Mouse (Mus musculus): ENCODE measurements around the gene Tex14. TPM values are rescaled to one million over a fixed set of nuclear protein-coding genes. Genes with fewer than 3 reads are reported as not detected.

Gene Tex14
- total RNA-seq, 2 experiments from 2014 or later, result 0.10 to 0.68 TPM

DNA sequence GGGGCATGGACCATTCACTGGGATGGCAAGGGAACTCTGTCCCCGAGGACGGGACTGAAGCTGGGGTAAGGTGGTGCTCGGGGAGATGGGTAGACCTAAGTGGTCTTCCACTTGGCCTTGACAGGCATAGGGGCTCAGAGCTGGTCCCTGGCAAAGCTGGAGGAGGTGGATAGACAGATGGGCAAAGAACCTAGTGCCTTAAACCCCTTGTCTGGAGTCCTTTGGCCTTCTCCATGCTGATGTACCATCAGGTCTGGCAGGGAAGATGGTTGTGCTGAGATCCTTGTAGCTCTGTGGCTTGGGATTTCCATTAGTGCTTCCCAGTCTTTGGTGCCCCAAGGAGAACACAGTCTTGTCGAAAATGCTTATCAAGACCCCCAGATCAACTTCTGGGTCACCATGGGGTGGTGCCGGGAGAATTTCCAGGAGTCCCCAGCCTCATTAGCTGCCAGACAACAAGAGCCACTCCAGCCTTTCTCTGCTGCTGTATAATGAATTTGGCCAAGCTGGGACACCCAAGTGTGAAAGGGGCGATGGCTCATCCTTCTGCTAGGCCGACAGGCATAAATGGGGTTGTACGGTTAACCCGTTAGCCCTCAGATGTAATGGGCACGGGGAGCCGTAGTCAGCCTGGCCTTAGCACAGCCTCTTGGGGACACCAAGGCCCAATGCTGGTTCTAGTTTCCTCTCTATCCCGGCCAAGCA, 176.4 kb downstream of the Tex14 start:
- intact Hi-C loops (cut with DNase I), result no loop called here
- no peak for DNase-seq (ENCODE audit: low spot score in 2 of 2)

DNA sequence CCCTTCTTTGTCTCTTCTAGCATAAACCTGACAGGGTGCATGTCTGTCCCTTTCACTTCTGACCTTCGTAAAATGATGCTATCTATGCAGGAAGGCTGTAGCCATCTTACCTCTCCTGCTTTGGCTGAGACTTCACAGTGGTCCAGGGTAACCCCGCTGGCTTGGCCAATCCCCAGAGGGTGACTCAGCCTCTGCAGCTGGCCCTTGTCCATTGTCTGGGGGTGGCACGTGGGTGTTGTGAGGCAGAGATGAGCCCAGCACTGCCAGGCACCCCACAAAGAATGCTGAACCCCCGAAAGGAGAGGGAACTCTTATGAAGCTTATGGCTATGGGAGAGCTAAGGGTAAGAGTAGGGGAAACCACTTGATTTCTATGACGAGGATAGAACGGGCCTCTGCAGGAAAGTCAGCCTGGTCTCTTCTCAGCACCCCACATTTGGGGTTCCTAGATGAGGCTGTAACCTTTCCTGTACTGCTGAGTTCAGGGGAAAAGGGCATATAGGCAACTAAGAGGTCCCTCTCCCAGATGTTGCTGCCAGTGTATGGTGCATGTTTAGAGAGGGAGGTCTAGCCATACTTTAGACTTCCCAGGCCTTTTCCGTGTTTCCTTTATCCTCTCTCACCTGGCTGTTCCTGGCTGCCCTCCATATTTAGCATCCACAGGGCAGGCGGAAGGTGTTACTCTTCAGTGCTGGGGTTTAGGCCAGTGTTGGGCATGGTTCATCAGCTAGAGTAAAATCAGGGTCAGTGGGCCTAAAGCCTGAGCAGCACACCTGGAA, 177.3 kb downstream of the Tex14 start:
- no peak for DNase-seq (ENCODE audit: low spot score in 2 of 2)
- intact Hi-C loops (cut with DNase I), result no loop called here

DNA sequence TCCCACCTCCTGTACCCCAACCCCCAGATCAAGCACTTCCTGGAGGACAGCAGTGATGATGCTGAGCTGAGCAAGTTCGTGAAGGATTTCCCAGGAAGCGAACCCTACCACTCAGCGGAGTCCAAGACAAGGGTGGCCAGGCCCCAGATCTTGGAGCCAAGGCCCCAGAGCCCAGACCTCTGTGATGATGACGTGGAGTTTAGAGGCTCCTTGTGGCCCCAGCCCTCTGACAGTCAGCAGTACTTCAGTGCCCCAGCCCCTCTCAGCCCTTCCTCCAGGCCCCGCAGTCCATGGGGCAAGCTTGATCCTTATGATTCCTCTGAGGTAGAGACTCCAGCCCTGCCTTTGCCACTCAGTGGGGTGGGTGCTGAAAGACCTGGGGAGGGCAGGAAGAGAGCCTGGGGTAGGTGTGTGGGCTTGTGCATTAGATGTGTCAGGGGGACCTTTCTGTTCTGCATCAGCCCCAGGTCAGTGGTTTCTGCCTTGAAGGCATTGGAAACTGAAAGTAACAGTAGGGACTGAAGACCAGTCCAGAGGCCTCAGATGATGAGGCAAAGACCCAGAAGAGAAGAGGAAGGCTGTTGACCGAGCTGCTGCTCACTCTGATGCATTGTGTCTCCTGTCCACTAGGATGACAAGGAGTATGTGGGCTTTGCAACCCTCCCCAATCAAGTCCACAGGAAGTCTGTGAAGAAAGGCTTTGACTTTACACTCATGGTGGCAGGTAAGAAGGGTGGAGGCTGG, 178.6 kb downstream of the Tex14 start:
- intact Hi-C loops (cut with DNase I), result no loop called here
- DNase-seq (ENCODE audit: low spot score in 2 of 2), result no peak

DNA sequence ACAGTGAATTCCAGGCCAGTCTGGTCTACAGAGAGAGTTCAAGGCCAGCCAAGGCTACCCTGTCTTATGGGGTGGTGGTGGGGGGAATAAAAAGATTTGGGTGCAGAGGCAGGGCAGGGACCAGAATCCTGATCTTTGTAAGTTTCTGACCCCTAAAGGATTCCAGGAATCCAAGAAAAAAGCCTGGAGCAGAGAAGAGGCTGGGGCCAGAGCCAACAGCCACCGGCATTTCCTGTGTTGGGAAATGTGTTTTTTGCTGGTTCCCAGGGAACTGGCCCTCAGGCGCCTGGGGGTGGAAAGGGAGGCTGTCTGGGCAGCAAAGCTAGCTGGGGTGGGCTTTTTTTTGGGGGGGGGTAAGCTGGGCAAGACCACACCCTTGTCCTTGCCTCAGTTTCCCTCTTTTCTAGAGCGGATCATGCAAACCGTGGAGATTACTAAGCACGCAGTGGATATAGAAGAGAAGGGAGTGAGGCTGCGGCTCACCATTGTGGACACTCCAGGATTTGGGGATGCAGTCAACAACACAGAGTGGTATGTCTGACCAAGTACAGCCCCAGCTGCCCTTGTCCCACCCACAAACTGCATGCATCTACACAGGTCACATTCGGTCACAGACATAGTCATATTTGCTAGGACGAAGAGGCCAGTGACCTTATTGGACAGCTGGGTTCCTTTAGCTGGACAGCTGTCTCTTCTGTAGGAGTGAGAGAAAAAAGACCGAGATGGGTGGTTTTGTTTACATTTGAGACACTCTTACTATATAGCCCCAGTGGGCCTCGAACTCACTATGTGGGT, 180.0 kb downstream of the Tex14 start:
- DNase-seq (ENCODE audit: low spot score in 2 of 2), result no peak
- intact Hi-C loops (cut with DNase I), result no loop called here

DNA sequence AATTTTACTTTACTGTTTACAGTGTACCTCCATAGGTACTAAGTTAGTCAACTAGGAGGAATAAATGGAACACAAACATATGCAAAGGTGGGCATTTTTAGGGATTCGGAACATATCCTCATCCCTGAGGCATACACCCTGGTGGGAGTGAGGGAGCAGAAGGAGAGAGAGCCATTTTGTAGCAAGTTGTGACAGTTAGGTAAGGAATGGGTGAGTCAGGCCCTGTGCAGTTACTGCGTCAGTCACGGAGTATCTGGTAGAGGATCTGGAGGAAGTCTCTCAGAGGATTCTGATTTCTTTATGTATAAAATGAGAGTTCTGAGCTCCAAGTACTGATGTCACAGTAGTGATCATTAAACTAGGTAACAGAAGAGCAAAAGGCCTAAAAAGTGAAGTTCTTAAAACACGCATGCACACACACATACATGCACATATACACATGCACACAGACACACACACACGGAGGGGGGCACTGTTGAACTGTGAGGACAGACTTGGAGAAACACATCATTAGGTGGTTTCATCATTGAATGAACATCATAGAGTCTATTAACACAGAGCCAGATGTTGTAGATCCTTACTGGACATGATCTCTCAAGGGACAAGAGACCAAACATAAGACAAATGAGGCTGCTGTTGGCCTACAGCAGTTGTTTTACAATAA, 182.5 kb downstream of the Tex14 start:
- intact Hi-C loops (cut with DNase I), result no loop called here
- DNase-seq (ENCODE audit: low spot score in 2 of 2), result no peak

DNA sequence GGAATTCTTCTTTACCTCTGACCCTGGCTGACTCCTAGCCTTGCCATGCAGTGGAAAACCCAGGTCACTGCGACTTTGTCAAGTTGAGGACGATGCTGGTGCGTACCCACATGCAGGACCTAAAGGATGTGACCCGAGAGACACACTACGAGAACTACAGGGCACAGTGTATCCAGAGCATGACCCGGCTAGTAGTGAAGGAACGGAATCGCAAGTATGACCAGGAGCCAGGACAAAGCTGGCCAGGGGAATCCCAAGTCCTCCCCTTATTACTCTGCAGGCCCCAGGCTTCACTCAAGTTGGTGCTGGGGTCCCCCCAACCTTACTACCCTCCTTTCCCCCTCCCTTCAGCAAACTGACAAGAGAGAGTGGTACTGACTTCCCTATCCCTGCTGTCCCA, 184.7 kb downstream of the Tex14 start:
- intact Hi-C loops (cut with DNase I), result no loop called here
- no peak for DNase-seq (ENCODE audit: low spot score in 2 of 2)

DNA sequence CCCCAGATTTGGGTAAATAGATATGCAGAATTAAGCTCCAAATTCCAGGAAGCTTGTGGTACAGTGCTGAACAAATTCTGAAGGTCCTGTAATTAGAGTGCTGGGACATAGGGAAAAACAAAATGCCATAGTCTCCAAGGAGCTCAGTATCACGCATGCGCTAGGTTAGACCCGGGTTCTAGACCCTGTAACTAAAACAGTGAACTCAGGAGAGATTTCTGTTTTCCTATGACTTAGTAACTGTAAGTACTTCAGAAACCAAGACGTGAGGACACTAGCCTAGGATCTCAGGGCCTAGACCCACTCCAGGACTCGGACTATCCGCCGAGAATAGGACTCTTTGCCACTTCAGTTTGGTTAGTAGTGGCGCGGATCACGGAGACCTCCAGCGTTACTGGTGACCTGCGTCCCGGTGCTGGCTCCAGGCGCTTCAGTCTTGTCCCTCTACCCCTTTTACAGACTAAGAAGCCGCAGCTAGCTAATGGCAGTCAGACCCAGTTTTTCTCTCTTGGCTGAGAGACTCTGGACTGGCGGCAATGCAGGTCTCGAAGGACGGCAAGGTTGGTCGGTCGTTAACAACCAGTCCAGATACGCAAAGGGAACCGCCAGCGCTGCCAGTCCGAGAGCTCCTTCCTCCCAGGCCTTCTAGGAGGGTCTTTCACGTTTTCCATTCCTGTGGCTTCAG, 186.1 kb downstream of the Tex14 start:
- DNase-seq (ENCODE audit: low spot score in 2 of 2), result peak; percentile 35 to 48
- intact Hi-C loops (cut with DNase I), result no loop called here

DNA sequence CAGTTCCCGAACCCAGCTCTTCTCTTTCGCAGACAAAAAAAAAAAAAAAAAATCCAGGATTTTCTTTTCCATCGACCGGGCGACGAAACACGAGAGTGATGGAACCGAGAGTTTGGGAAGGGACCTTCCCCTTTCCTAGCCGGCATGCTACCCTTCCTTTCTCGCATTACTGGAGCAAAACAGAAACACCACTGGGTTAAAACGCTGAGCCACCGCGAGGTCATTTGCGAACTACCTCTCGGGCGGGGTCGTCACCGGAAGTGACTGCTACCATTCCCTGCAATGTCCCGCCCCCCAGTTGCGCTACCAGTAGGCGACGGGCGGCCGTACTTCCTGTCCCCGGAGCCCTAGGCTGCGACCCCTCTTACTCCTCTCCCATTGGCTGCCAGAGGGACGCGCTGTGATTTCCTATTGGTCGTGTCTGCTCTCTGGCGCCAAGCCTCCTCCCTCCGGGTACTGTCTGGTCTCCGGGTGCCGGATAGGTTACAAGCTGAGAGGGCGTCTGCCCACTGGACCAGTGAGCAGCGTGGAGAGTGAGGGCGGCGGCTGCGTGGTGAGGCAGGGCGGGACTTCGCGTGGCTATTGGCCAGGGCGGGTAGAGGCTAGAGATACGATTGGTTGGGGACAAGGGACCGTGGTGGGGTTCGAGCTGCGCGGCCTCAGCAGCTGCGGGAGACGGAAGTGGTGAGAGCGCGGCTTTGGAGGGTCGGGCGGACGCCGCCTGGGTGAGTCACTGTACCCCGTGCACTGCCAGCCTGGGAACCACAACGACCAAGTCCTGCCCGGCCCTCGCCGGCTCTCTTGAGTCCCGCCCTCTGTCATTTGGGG, 186.9 kb downstream of the Tex14 start, which contains the start of gene Mtmr4:
Mtmr4 (plus strand) TSS at position 637 of the 828 bp plus-strand sequence.
- intact Hi-C loops (cut with DNase I), result no loop called here
- peak; percentile 100 for DNase-seq (ENCODE audit: low spot score in 2 of 2)

DNA sequence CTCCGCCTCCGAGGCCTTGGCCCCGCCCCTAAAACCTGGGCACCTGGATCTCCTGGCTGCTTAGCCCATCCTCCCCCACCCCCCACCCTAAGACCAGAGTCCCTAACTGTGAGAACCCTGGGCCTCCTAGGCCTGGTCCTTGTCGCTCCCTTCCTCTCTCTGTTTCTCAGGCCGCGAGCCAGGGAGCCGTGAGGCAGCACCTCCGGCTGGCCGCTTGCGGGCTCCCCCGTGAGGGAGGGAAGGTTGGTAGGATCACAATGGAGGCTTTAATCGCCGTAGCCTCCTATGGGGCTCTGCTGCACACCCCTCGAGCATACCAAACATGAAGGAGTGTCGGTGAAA, 187.5 kb downstream of the Tex14 start:
- intact Hi-C loops (cut with DNase I), result no loop called here
- no peak for DNase-seq (ENCODE audit: low spot score in 2 of 2)

DNA sequence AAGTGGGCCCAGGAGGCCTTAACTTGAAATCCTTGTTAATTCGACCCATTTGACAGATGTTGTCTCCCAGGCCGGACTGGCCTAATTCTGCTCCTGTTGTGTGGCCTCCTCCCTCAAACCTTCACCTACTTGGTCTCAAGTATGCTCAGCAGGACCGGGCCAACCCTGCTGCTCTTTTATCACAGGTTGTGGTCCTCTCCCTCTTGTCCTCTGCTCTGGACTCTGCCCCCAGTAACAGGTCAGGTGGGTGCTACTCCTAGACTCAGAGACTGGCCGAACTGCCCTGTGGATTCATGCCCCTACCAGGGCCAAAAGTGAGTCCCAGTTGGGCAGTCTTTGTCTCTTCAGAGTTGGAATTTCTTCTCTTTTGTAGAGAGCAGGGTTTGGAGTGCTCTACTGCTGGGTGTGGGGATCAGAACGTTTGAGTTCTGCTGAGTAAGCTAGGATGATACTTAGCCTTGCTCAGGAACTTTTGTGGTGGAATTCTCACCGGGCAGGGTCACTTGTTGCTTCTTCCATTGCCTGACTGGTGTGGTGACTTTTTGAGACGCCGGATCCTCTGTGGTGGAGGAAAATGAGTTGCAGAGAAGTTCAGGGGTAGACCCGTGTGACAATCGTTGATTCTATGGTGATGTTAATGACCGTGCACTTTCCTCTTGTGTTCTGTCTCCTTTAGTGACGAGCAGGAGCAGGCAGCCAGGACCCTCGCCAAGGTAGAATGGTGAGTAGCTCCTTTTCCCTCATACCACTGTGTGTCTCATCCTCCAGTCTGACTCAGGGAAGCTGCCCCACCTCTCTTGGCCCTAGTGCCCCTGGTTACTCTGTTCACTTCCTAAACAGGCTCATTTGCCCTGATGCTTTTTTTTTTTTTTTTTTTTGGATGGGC, 188.1 kb downstream of the Tex14 start:
- intact Hi-C loops (cut with DNase I), result no loop called here
- DNase-seq (ENCODE audit: low spot score in 2 of 2), result no peak

DNA sequence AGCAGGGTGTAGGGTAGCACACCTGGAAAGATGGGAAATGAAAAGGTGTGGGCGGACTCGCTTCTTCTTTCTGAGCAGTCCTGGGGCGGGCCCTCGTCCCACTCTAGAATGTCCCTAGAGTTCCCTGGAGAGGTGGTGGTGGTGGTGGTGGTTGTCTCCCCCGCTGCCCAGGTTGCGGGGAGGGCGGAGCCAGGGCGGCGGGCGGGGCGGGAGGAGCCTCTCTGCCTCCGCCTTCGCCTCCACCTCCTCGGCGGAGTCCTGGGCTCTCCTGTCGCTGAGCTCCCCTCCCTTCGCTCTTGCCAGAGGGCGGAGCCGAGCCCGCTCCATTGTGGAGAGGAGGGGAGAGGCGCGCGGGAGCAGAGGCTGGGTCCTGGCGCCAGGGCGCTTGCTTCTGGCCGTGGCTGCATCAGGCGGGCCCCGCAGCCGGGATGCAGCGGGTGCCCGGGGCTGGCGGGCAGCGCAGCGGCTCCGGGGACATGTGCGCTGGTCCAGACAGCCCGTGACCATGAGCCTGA, 190.5 kb downstream of the Tex14 start:
- DNase-seq (ENCODE audit: low spot score in 2 of 2), result peak; percentile 84 to 89
- intact Hi-C loops (cut with DNase I), result no loop called here

DNA sequence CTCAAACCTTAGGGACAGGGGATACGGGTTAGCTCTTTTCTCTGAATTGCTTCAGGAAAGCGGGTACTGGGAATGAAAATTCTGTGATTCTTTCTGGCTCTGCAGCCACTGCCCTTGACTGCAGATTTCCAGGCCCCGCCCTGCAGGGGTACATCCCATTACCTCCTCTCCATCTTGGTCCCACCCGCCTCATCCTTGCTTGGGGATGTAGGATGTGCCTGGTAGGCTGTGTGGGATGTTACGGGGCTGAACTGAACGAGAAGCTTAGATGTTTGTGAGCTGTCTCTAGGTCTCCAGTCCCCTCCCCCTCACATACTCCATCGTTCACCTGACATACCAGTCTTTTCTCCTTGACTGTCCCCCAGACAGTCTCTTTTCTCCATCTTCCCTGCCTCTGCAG, 191.1 kb downstream of the Tex14 start:
- DNase-seq (ENCODE audit: low spot score in 2 of 2), result peak; percentile 42 to 52
- intact Hi-C loops (cut with DNase I), result no loop called here

DNA sequence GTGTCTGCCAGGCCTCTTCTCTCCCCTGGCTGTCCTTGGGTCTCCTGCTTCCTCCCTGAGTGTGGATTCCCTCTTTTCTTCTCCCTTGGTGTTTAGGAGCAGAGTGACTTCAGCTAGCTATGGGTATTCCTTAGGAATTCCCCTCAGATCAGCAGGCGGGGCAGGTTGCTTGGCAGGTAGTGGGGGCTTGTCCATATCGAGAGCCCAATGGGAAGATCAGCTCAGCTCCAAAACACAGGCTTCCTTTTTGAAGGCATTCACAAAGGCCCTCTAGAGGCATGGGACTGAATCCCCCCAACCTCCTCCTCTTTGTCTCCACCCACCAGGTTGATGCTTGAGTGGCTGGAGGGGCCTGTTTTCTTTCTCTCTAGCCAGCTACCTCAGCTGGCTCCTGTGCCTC, 191.6 kb downstream of the Tex14 start:
- DNase-seq (ENCODE audit: low spot score in 2 of 2), result no peak
- intact Hi-C loops (cut with DNase I), result no loop called here

DNA sequence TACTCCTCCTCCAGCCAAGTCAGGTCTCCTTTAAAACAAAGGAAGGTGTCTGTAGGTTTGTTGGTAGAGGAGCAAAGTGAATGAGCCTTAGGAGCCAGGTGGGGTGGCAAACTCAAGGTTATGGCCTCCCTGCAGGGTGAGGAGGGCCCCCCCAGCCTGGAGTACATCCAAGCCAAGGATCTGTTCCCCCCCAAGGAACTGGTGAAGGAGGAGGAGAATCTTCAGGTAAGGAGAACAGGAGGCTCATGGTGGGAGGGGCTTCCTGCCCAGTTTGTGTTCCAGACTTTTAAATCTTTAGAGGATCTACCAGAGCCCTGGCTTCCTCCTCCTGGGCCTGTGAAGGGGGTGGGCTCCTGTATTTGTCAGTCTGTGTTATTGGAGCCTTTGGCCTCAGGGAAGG, 192.2 kb downstream of the Tex14 start:
- no peak for DNase-seq (ENCODE audit: low spot score in 2 of 2)
- intact Hi-C loops (cut with DNase I), result no loop called here

DNA sequence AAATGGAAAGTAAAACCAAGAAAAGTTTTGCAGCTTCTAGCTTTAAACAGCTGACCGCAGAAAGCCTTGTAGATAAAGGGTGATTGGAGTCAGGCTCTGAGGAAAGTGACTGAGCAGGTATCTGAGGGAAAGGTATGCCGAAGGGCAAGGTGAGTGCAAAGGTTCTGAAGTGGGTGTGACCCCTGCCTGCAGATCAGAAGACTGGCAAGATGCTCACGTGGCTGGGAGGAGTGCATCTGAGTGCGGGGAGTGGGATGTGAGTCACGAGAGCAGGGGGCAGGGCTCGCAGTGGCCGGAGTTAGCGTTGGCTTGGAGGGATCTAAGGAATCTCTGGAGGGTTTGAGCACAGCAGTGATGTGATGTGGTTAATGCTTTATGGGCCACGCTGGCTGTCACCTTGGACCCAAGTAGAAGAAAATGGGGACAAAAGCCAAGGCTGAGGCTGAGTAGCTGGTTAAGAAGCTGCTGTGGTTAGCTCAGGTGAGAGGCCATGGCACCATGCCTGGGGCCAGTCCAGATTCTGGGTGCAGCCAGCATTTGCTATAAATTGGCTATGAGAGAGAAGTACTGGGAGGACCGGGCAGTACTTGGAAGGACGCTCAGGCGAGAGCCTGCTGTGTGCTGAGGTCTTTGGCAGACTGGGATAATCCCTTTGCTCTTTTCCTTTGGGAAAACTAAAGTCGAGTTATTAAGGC, 194.7 kb downstream of the Tex14 start:
- DNase-seq (ENCODE audit: low spot score in 2 of 2), result no peak
- intact Hi-C loops (cut with DNase I), result loop anchor here (5.0 kb wide), 1 partner anchor 178 kb away; no protein-coding TSS in a partner anchor

DNA sequence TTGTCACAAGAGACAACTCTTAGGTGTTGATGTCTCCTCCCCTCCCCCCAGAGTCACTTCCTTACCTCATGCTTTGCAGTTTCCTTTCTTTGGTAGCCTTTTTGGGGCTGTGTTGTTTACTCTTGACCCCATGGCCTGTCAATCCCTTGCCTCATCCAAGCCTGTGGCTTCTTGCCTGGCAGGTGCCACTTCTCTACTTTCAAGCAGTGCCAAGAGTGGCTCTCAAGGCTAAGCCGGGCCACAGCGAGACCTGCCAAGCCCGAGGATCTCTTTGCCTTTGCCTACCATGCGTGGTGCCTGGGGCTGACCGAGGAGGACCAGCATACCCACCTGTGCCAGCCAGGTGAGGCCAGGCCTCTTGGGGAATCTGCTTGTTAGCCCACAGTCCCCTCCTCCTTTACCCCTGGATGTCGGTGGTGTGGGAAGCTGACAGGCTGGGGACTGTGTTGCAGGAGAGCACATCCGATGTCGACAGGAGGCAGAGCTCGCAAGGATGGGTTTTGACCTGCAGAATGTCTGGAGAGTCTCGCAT, 195.5 kb downstream of the Tex14 start:
- no peak for DNase-seq (ENCODE audit: low spot score in 2 of 2)
- intact Hi-C loops (cut with DNase I), result loop anchor here (5.0 kb wide), 1 partner anchor 177 kb away; no protein-coding TSS in a partner anchor
